Mouse (Mus musculus) E14TG2a.4 (cell line): ENCODE measurements at regions not wholly inside any gene's neighbourhood (a gene's known extent, or its start where the extent isn't known, plus 50 kb on each side); places are given as distances from the start of the nearest gene placed in this dataset.

Experiments used
- H3K27me3 ChIP-seq: 2 replicates; pipeline ENCODE4 v1.6.1; 2014; ENCODE audit warnings: low read length, control low read depth; ENCODE audit not compliant: insufficient read depth
- H3K36me3 ChIP-seq: 2 replicates; pipeline ENCODE4 v1.6.1; 2014; ENCODE audit warnings: low read length, control low read depth; ENCODE audit not compliant: insufficient read depth
- H3K4me1 ChIP-seq: replicated peaks from 2 replicates; pipeline ENCODE4 v1.6.1; 2014; ENCODE audit warnings: low read depth, low read length, control low read depth
- H3K4me3 ChIP-seq: replicated peaks from 2 replicates; pipeline ENCODE4 v1.5.1; 2014; ENCODE audit warnings: mild to moderate bottlenecking, low read length
- H3K9me3 ChIP-seq: 2 replicates; pipeline ENCODE4 v1.6.1; 2014; ENCODE audit warnings: low read length, control low read depth
- CTCF ChIP-seq: conservative IDR thresholded peaks from 2 replicates; pipeline ENCODE4 v1.5.1; 2014; ENCODE audit warnings: low read length
- NANOG ChIP-seq: IDR thresholded peaks from 2 replicates; pipeline ENCODE4 v1.6.1; 2014; ENCODE audit warnings: borderline replicate concordance, low read length, mixed read lengths
- POU5F1 ChIP-seq: IDR thresholded peaks from 2 replicates; pipeline ENCODE4 v1.6.1; 2014; ENCODE audit warnings: low read length, borderline replicate concordance

- TF ChIP-seq NANOG (no peak), POU5F1 (no peak), CTCF (no peak)
- Histone ChIP-seq H3K27me3 (no peaks in the 10 kb centered on the region), H3K4me3 (no peak overlapping the region), H3K9me3 (no peaks in the 10 kb centered on the region), H3K36me3 (no peaks in the 10 kb centered on the region), H3K4me1 (no peaks in the 10 kb centered on the region)
These were observed 224.0 kb upstream of the Krr1 start for GRCm38 (mm10) chr10:111748482-111748881.

- Histone ChIP-seq H3K4me3 (no peak overlapping the region), H3K9me3 (peaks cover 4% of the 10 kb centered on the region), H3K4me1 (no peaks in the 10 kb centered on the region), H3K36me3 (no peaks in the 10 kb centered on the region), H3K27me3 (no peaks in the 10 kb centered on the region)
- no peak for TF ChIP-seq NANOG
- no peak for TF ChIP-seq POU5F1
- TF ChIP-seq CTCF: no peak
These were observed 218.8 kb upstream of the Krr1 start for GRCm38 (mm10) chr10:111753646-111754045.

DNA sequence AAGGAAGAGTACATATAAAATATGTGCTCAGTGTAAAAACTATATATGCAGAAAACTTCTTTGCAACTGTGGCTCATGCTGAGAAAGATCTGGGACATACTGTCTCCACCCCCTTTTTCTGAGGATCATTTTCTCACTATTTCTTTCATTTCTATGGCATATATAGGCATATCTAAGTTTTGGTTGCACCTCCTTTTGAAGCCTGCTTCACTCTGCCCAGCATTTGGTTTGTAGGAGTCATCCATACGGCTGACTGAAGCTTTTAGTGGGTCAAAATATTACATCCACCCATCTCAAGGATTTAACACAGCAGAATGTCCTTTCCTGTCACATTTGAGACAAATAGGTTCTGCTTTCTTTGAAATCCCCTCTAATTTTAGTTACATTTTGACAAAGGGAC is 216.5 kb upstream of the Krr1 start:
- no peaks in the 10 kb centered on the region for H3K36me3 ChIP-seq
- H3K9me3 ChIP-seq: peaks cover 10% of the 10 kb centered on the region
- no peaks in the 10 kb centered on the region for H3K27me3 ChIP-seq
- TF ChIP-seq POU5F1 (no peak), NANOG (no peak), CTCF (no peak)
- H3K4me1 ChIP-seq: no peaks in the 10 kb centered on the region
- H3K4me3 ChIP-seq: no peak overlapping the region

DNA sequence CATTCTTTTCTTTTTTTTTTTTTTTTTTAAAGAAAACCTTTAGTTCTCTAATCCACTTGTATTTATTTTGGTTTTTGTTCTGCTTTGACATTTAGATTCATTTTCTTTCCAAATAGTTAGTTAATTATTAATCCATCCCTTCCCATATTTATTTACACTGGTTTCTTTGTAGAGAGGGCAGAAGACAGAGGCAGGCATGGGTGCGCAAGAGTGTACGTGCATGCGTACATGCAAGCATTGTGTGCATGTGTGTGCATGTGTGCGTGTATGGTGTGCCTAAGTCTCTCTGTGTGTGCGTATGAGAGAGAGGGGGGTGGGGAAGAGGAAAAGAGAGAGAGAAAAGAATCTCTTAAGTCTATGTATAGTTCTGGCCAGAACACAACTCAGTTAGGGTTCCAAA is 215.9 kb upstream of the Krr1 start:
- H3K4me1 ChIP-seq: no peaks in the 10 kb centered on the region
- TF ChIP-seq CTCF (no peak), POU5F1 (no peak), NANOG (no peak)
- H3K9me3 ChIP-seq: peaks cover 10% of the 10 kb centered on the region
- H3K36me3 ChIP-seq: no peaks in the 10 kb centered on the region
- H3K27me3 ChIP-seq: no peaks in the 10 kb centered on the region
- no peak overlapping the region for H3K4me3 ChIP-seq

- H3K9me3 ChIP-seq: peaks cover 10% of the 10 kb centered on the region
- no peak overlapping the region for H3K4me3 ChIP-seq
- no peaks in the 10 kb centered on the region for H3K27me3 ChIP-seq
- H3K36me3 ChIP-seq: no peaks in the 10 kb centered on the region
- TF ChIP-seq POU5F1 (no peak), NANOG (no peak), CTCF (no peak)
- 0 out of 2 replicates have a peak, but pooled peaks cover 5% of the 10 kb centered on the region for H3K4me1 ChIP-seq
These were observed 214.8 kb upstream of the Krr1 start for GRCm38 (mm10) chr10:111757689-111758088.

DNA sequence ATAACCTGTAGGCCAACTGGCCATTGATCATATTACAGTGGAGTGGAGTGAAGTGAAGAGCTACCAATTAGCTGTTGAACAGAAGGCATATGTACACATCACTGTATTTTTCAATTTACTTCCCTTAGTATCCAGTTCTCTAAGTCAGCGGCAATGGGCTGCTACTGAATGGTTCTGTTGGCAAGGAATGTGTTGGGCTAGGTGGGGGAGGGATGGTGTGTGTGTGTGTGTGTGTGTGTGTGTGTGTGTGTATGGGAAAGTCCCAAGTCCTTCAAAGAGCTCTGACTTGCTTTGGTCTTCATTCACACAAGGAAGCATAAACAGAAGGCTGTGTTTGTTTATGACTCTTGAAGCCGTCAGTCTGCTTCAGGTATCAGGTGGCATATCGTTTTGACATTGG is 213.0 kb upstream of the Krr1 start:
- TF ChIP-seq NANOG (no peak), CTCF (no peak), POU5F1 (no peak)
- Histone ChIP-seq H3K36me3 (no peaks in the 10 kb centered on the region), H3K4me3 (no peak overlapping the region), H3K9me3 (peaks cover 10% of the 10 kb centered on the region), H3K4me1 (0 out of 2 replicates have a peak, but pooled peaks cover 5% of the 10 kb centered on the region), H3K27me3 (no peaks in the 10 kb centered on the region)

GRCm38 (mm10) chr10:111762751-111763528 is 209.5 kb upstream of the Krr1 start:
- H3K9me3 ChIP-seq: peaks cover 14% of the 10 kb centered on the region
- 0 out of 2 replicates have a peak, but pooled peaks cover 5% of the 10 kb centered on the region for H3K4me1 ChIP-seq
- no peaks in the 10 kb centered on the region for H3K27me3 ChIP-seq
- TF ChIP-seq NANOG: no peak
- TF ChIP-seq POU5F1: no peak
- no peak for TF ChIP-seq CTCF
- H3K4me3 ChIP-seq: no peak overlapping the region
- H3K36me3 ChIP-seq: no peaks in the 10 kb centered on the region

GRCm38 (mm10) chr10:111767011-111767720 is 205.3 kb upstream of the Krr1 start:
- TF ChIP-seq CTCF (no peak), POU5F1 (no peak), NANOG (no peak)
- no peaks in the 10 kb centered on the region for H3K36me3 ChIP-seq
- 0 out of 2 replicates have a peak, but pooled peaks cover under 1% of the 10 kb centered on the region for H3K4me1 ChIP-seq
- peaks cover 8% of the 10 kb centered on the region for H3K9me3 ChIP-seq
- H3K4me3 ChIP-seq: no peak overlapping the region
- no peaks in the 10 kb centered on the region for H3K27me3 ChIP-seq
